Mouse (Mus musculus): ENCODE measurements around the gene Grasp. TPM values are rescaled to one million over a fixed set of nuclear protein-coding genes. Genes with fewer than 3 reads are reported as not detected.

The Grasp gene
- polyA plus RNA-seq, 1 experiment, result not detected

DNA sequence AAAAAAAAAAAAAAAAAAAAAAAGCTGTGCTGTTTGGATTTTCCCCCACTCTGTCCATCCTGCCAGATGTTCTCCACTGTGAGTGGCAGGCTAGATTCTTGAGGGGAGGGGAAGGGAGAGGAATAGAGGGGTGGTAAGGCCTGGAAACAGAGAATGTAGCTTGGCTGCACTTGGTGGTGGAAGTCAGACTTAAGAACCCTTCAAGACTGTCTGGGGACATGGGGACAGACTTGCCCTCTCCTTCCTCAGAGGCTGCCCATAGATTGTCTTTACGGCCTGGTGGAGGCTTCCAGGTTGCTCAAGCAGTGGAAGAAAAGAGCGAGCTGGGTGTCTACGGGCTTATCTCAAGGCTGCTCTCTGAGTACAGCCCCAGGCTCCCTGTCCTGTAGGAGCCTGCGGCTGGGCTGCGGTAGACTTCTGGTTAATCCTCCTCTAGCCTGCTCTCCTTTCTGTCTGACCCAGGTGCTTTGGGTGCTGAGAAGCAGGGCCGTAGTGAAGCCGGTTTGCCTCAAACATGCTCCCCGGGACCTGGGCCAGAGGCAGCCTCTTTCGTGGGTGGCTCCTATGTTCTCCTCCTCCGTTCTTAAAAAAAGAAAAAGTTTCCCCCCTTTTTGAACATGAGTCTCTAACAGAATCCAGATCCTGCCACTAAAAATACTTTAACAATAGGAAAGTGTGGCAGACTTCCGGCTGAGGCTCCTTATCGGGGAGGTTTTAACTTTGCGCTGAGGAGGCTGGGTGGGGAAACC lies 37.1 kb downstream of the Grasp start:
- no peak for TF ChIP-seq GATA1 (IDR thresholded peaks at IDR 0.05; ENCODE audit: low read length)

GRCm38 (mm10) chr15:101262502-101262901 lies 38.5 kb downstream of the Grasp start:
- no peak for TF ChIP-seq GATA1 (IDR thresholded peaks at IDR 0.05; ENCODE audit: low read length)

- no peak for TF ChIP-seq GATA1 (IDR thresholded peaks at IDR 0.05; ENCODE audit: low read length)
Observed at GRCm38 (mm10) chr15:101266132-101266963, 42.4 kb downstream of the Grasp start.

- TF ChIP-seq GATA1 (IDR thresholded peaks at IDR 0.05; ENCODE audit: low read length), result no peak
Observed at GRCm38 (mm10) chr15:101267053-101268032, 43.4 kb downstream of the Grasp start.

DNA sequence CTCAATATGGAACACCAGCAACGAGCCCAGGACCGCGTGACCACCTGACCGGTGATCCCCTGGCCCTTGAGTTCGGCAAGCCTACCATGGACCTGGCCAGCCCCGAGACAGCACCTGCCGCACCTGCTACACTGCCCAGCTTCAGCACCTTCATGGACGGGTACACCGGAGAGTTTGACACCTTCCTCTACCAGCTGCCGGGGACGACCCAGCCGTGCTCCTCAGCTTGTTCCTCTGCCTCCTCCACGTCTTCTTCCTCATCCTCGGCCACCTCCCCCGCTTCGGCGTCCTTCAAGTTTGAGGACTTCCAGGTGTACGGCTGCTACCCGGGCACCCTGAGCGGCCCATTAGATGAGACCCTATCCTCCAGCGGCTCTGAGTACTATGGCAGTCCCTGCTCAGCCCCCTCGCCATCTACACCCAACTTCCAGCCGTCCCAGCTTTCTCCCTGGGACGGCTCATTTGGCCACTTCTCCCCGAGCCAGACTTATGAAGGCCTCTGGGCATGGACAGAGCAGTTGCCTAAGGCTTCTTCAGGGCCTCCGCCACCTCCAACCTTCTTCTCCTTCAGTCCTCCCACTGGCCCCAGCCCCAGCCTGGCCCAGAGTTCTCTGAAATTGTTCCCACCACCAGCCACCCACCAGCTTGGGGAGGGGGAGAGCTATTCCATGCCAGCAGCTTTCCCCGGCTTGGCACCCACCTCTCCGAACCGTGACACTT lies 46.3 kb downstream of the Grasp start:
- TF ChIP-seq GATA1 (IDR thresholded peaks at IDR 0.05; ENCODE audit: low read length), result no peak

GRCm38 (mm10) chr15:101271107-101271506 lies 47.1 kb downstream of the Grasp start:
- TF ChIP-seq GATA1 (IDR thresholded peaks at IDR 0.05; ENCODE audit: low read length), result no peak

DNA sequence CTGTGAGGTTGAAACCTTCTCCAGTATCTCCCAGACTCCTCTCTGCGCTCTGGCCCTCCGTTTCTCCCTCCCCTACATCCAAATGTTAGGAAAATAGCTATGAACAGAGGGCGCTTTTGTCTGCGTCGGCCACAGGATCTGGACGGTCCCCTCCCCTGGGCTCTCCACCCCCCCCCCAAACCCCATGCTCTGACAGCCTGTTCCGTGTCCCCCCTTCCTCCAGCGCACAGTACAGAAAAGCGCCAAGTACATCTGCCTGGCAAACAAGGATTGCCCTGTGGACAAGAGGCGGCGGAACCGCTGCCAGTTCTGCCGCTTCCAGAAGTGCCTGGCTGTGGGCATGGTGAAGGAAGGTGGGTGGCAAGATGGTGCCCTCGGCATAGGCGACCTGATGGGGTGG lies 47.5 kb downstream of the Grasp start:
- no peak for TF ChIP-seq GATA1 (IDR thresholded peaks at IDR 0.05; ENCODE audit: low read length)

- no peak for TF ChIP-seq GATA1 (IDR thresholded peaks at IDR 0.05; ENCODE audit: low read length)
Observed at GRCm38 (mm10) chr15:101274380-101274779, 50.4 kb downstream of the Grasp start.

GRCm38 (mm10) chr15:101277351-101277899 lies 53.4 kb downstream of the Grasp start:
- TF ChIP-seq GATA1 (IDR thresholded peaks at IDR 0.05; ENCODE audit: low read length), result no peak

GRCm38 (mm10) chr15:101278589-101278988 lies 54.6 kb downstream of the Grasp start:
- no peak for TF ChIP-seq GATA1 (IDR thresholded peaks at IDR 0.05; ENCODE audit: low read length)

GRCm38 (mm10) chr15:101279430-101279999 lies 55.5 kb downstream of the Grasp start:
- TF ChIP-seq GATA1 (IDR thresholded peaks at IDR 0.05; ENCODE audit: low read length), result no peak

Other genes starting within 250 kb of the Grasp start
- gene Gm47841, start 176.8 kb upstream of the Grasp start, polyA plus RNA-seq (2012), result not detected in 2 replicates
- gene Fignl2, start 145.6 kb upstream of the Grasp start, polyA plus RNA-seq (2012), result not detected in 2 replicates
- gene Ankrd33, start 108.4 kb upstream of the Grasp start, polyA plus RNA-seq (2012), result not detected in 2 replicates
- not detected in 2 replicates for gene Acvrl1, start 95.7 kb upstream of the Grasp start, polyA plus RNA-seq (2012)
- not detected in 2 replicates for gene Acvr1b, start 50.1 kb upstream of the Grasp start, polyA plus RNA-seq (2012)
- gene Nr4a1, start 30.1 kb downstream of the Grasp start, polyA plus RNA-seq (2012), result not detected in 2 replicates
- gene Atg101, start 60.1 kb downstream of the Grasp start, polyA plus RNA-seq (2012), result 39.0 and 53.7 TPM in 2 replicates
- gene 6030408B16Rik, start 69.0 kb downstream of the Grasp start, polyA plus RNA-seq (2012), result not detected in 2 replicates
- gene Krt80, start 146.0 kb downstream of the Grasp start, polyA plus RNA-seq (2012), result not detected in 2 replicates
- gene Krt7, start 186.9 kb downstream of the Grasp start, polyA plus RNA-seq (2012), result not detected in 2 replicates
- not detected in 2 replicates for gene Krt87, start 214.6 kb downstream of the Grasp start, polyA plus RNA-seq (2012)
- gene Krt88, start 223.6 kb downstream of the Grasp start, polyA plus RNA-seq (2012), result not detected in 2 replicates
- gene Krt81, start 239.6 kb downstream of the Grasp start, polyA plus RNA-seq (2012), result not detected in 2 replicates
- gene Krt86, start 249.3 kb downstream of the Grasp start, polyA plus RNA-seq (2012), result not detected in 2 replicates